Mouse (Mus musculus): ENCODE measurements around the gene Rrh.
"Not testable (repeated sequence)": the region's sequence is repeated elsewhere in the genome, so short reads cannot be mapped to it uniquely, and the experiment has no call there.

Rrh gene

DNA sequence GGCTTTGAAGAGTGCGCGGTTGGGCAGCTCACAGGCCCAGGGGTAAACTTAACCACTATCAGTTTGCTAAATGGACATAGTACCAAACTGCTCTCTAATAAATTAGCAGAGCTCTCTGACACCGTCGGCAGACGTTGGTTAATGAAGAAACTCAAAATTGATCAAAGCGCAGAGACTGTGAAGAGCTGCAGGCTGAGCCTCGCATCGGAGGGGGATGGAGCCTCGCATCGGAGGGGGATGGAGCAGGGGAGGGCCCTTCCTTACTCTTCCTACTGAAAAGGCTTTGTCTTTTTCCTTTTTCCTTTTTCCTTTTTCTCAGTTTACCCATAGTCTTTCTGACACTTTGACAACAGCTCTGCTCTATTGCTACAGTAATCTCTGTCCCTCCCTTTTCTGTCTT, 41.0 kb downstream of the Rrh start:
- DNase-seq (ENCODE audit: low spot score), result no peak

DNA sequence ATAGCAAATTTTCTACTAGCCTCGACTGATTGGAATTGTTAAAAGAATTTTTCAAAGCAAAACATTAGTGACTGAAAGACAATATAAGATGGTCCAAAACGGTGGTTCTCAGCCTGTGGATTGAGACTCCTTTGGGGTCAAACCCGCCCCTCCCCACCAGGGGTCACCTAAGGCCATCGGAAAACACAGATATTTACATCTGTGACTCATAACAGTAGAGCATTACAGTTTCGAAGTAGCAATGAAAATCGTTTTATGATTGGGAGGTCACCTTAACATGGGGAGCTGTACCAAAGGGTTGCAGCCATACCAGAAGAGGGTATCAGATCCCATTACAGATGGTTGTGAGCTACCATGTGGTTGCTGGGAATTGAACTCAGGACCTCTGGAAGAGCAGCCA, 51.2 kb downstream of the Rrh start:
- DNase-seq (ENCODE audit: low spot score), result no peak

GRCm38 (mm10) chr3:129766971-129767794, 55.2 kb downstream of the Rrh start:
- no peak for DNase-seq (ENCODE audit: low spot score)

GRCm38 (mm10) chr3:129766106-129766505, 56.3 kb downstream of the Rrh start:
- no peak for DNase-seq (ENCODE audit: low spot score)

GRCm38 (mm10) chr3:129757599-129757998, 64.8 kb downstream of the Rrh start:
- DNase-seq (ENCODE audit: low spot score), result not testable (repeated sequence)

- DNase-seq (ENCODE audit: low spot score), result no peak
Measured at GRCm38 (mm10) chr3:129754650-129755604, 67.5 kb downstream of the Rrh start, which contains the start of gene Egf. Gene Egf (minus strand): TSS chr3:129755316.
